7 mouse cellular contexts compared by ENCODE assay signal in genomic region chrX:20335722-20336121, GRCm38 (mm10). TPM values are rescaled to one million over a fixed set of nuclear protein-coding genes. Genes with fewer than 3 reads are reported as not detected.
DNase-seq lines count a peak whose midpoint lies in the region; ATAC-seq and TF ChIP-seq lines count a peak whose summit lies in the region.

No protein-coding gene starts in this region.

- intact Hi-C loops in left cerebral cortex, postnatal 4 days (cut with DNase I), result loop anchor here (5.0 to 10.0 kb wide), 2 partner anchors 178 to 311 kb away; no protein-coding TSS in a partner anchor

- TF ChIP-seq CTCF in heart, postnatal 0 days (IDR thresholded peaks at IDR 0.05; ENCODE audit: low read depth), result peak; percentile 62

- no peaks in the 10 kb centered on the region for H3K36me3 ChIP-seq in midbrain, embryonic 11.5 days (ENCODE audit: control insufficient read depth, insufficient read depth, low read length)
- no peaks in the 10 kb centered on the region for H3K36me3 ChIP-seq in midbrain, embryonic 15.5 days (replicated peaks)
- H3K36me3 ChIP-seq in heart, postnatal 0 days (replicated peaks; ENCODE audit: control insufficient read depth, insufficient read depth, low read length), result no peaks in the 10 kb centered on the region

- no peaks in the 10 kb centered on the region for H3K9me3 ChIP-seq in midbrain, embryonic 11.5 days (ENCODE audit: control insufficient read depth, low read length)
- no peaks in the 10 kb centered on the region for H3K9me3 ChIP-seq in midbrain, embryonic 15.5 days
- H3K9me3 ChIP-seq in heart, postnatal 0 days (replicated peaks; ENCODE audit: control insufficient read depth, low read length), result no peaks in the 10 kb centered on the region

- peak; percentile 88 for DNase-seq in midbrain, embryonic 11.5 days (ENCODE audit: low spot score, missing footprints)
- peak; percentile 16 for DNase-seq in Muller cell, postnatal 12 days (ENCODE audit: inconsistent ontology term)
- peak; percentile 24 for DNase-seq in c-Kit-positive CD71-negative TER-119-negative erythroid progenitor cells, embryonic 14.5 days (ENCODE audit: low read depth)
- no peak for DNase-seq in heart, postnatal 0 days (ENCODE audit: low spot score)
- peak; percentile 62 for DNase-seq in left cerebral cortex, postnatal 4 days
- DNase-seq in right cerebral cortex, postnatal 14 days, result peak; percentile 72

- no peaks in the 10 kb centered on the region for H3K4me1 ChIP-seq in midbrain, embryonic 11.5 days (ENCODE audit: control insufficient read depth, insufficient read depth, low read length)
- H3K4me1 ChIP-seq in midbrain, embryonic 15.5 days, result no peaks in the 10 kb centered on the region
- no peaks in the 10 kb centered on the region for H3K4me1 ChIP-seq in heart, postnatal 0 days (ENCODE audit: control insufficient read depth, insufficient read depth)

- H3K27ac ChIP-seq in midbrain, embryonic 11.5 days (ENCODE audit: low read depth, low read length), result no peak overlapping the region
- H3K27ac ChIP-seq in midbrain, embryonic 15.5 days, result no peak overlapping the region
- H3K27ac ChIP-seq in heart, postnatal 0 days (ENCODE audit: low read depth), result no peak overlapping the region

- no peak for ATAC-seq in midbrain, embryonic 11.5 days (ENCODE audit: low FRiP score)
- no peak for ATAC-seq in midbrain, embryonic 15.5 days (replicated peaks)
- ATAC-seq in heart, postnatal 0 days (ENCODE audit: insufficient read depth, low read depth), result no peak

- no peak for TF ChIP-seq EP300 in heart, postnatal 0 days (IDR thresholded peaks at IDR 0.05; ENCODE audit: low read depth)

- no peaks in the 10 kb centered on the region for H3K27me3 ChIP-seq in midbrain, embryonic 11.5 days (ENCODE audit: control insufficient read depth, insufficient read depth, low read length)
- H3K27me3 ChIP-seq in midbrain, embryonic 15.5 days (replicated peaks), result no peaks in the 10 kb centered on the region
- no peaks in the 10 kb centered on the region for H3K27me3 ChIP-seq in heart, postnatal 0 days (ENCODE audit: control insufficient read depth, insufficient read depth, low read length)

- H3K4me3 ChIP-seq in midbrain, embryonic 11.5 days (ENCODE audit: low read depth, low read length), result no peak overlapping the region
- H3K4me3 ChIP-seq in midbrain, embryonic 15.5 days, result no peak overlapping the region
- H3K4me3 ChIP-seq in heart, postnatal 0 days (ENCODE audit: low read depth, low read length), result no peak overlapping the region

- no peak overlapping the region for H3K4me2 ChIP-seq in midbrain, embryonic 11.5 days
- no peak overlapping the region for H3K4me2 ChIP-seq in midbrain, embryonic 15.5 days
- no peak overlapping the region for H3K4me2 ChIP-seq in heart, postnatal 0 days (ENCODE audit: low read depth, low read length)

- no peak overlapping the region for H3K9ac ChIP-seq in midbrain, embryonic 11.5 days (ENCODE audit: low read length)
- no peak overlapping the region for H3K9ac ChIP-seq in midbrain, embryonic 15.5 days
- H3K9ac ChIP-seq in heart, postnatal 0 days (replicated peaks; ENCODE audit: low read depth, low read length), result no peak overlapping the region

- 16% methylated on average over 2 of the region's 2 CpGs for WGBS in midbrain, embryonic 11.5 days
- whole genome bisulfite sequencing in midbrain, embryonic 15.5 days, result 28% methylated on average over 2 of the region's 2 CpGs
- 12% methylated on average over 2 of the region's 2 CpGs for WGBS in heart, postnatal 0 days

RNA-seq across cellular contexts. Expression of gene Rp2, which starts 28.6 kb away (rescaled TPM):
- 21.7 and 25.7 TPM in 2 replicates for polyA plus RNA-seq in midbrain, embryonic 11.5 days (2014; fragmentation: Nextera tagmentation; extraction: Ambion mirVana)
- 13.0 and 14.9 TPM in 2 replicates for polyA plus RNA-seq in midbrain, embryonic 15.5 days (2015; fragmentation: Nextera tagmentation; extraction: Ambion mirVana)
- 12.0 and 21.7 TPM in 2 replicates for total RNA-seq in heart, postnatal 0 days (2014; rRNA removed; ENCODE audit: low replicate concordance)
- 8.4 and 10.2 TPM in 2 replicates for polyA plus RNA-seq in heart, postnatal 0 days (2015; fragmentation: Nextera tagmentation; extraction: Ambion mirVana)
- total RNA-seq in left cerebral cortex, postnatal 4 days (2021), result 10 to 100 TPM; 15.6 to 17.5 TPM

RNA-seq across cellular contexts. Expression of gene Slc9a7, which starts 44.1 kb away (rescaled TPM):
- 1.1 and 2.0 TPM in 2 replicates for polyA plus RNA-seq in midbrain, embryonic 11.5 days (2014; fragmentation: Nextera tagmentation; extraction: Ambion mirVana)
- 12.8 and 13.3 TPM in 2 replicates for polyA plus RNA-seq in midbrain, embryonic 15.5 days (2015; fragmentation: Nextera tagmentation; extraction: Ambion mirVana)
- 20.8 and 24.4 TPM in 2 replicates for total RNA-seq in heart, postnatal 0 days (2014; rRNA removed; ENCODE audit: low replicate concordance)
- 5.0 and 5.1 TPM in 2 replicates for polyA plus RNA-seq in heart, postnatal 0 days (2015; fragmentation: Nextera tagmentation; extraction: Ambion mirVana)
- total RNA-seq in left cerebral cortex, postnatal 4 days (2021), result 10 to 100 TPM; 49.1 to 54.5 TPM
